Mouse (Mus musculus): ENCODE results near the gene Tmx2. TPM values are rescaled to one million over a fixed set of nuclear protein-coding genes. Genes with fewer than 3 reads are reported as not detected.
A peak's percentile ranks its signal among the peaks of the same experiment; 100 is the strongest.
"Not testable (repeated sequence)": the region's sequence is repeated elsewhere in the genome, so short reads cannot be mapped to it uniquely, and the experiment has no call there.

Gene Tmx2
- polyA plus RNA-seq (2012; rRNA removed) = 250 and 254 TPM in 2 replicates

GRCm38 (mm10) chr2:84679016-84679415 is at the start of gene Tmx2:
Gene Tmx2, minus strand, starts transcription at chr2:84679140.
- DNase-seq (ENCODE audit: extremely low spot score in 1 of 2, low spot score in 1 of 2) = no peak

GRCm38 (mm10) chr2:84728191-84728590 is 49.3 kb upstream of the Tmx2 start:
- DNase-seq (ENCODE audit: extremely low spot score in 1 of 2, low spot score in 1 of 2) = not testable (repeated sequence)

- DNase-seq (ENCODE audit: extremely low spot score in 1 of 2, low spot score in 1 of 2) = peak; percentile 95 to 99
These were observed 48.4 kb upstream of the Tmx2 start, which contains the start of gene Clp1 for GRCm38 (mm10) chr2:84727172-84727858. Gene Clp1, minus strand, starts transcription at chr2:84727350.

GRCm38 (mm10) chr2:84726716-84727115 is 47.8 kb upstream of the Tmx2 start:
- DNase-seq (ENCODE audit: extremely low spot score in 1 of 2, low spot score in 1 of 2) = no peak

- no peak for DNase-seq (ENCODE audit: extremely low spot score in 1 of 2, low spot score in 1 of 2)
These were observed 46.8 kb upstream of the Tmx2 start for GRCm38 (mm10) chr2:84725770-84726169.

- DNase-seq (ENCODE audit: extremely low spot score in 1 of 2, low spot score in 1 of 2) = no peak
These were observed 44.9 kb upstream of the Tmx2 start for GRCm38 (mm10) chr2:84723856-84724255.

GRCm38 (mm10) chr2:84721182-84721581 is 42.2 kb upstream of the Tmx2 start:
- no peak for DNase-seq (ENCODE audit: extremely low spot score in 1 of 2, low spot score in 1 of 2)

- DNase-seq (ENCODE audit: extremely low spot score in 1 of 2, low spot score in 1 of 2) = no peak
These were observed 41.8 kb upstream of the Tmx2 start for GRCm38 (mm10) chr2:84720718-84721117.

- DNase-seq (ENCODE audit: extremely low spot score in 1 of 2, low spot score in 1 of 2) = no peak
These were observed 38.4 kb upstream of the Tmx2 start for GRCm38 (mm10) chr2:84717357-84717756.

- peak in 1 of 2 experiments; percentile 16 for DNase-seq (ENCODE audit: extremely low spot score in 1 of 2, low spot score in 1 of 2)
These were observed 37.7 kb upstream of the Tmx2 start for GRCm38 (mm10) chr2:84716423-84717355.

GRCm38 (mm10) chr2:84715562-84716361 is 36.8 kb upstream of the Tmx2 start:
- peak; percentile 91 to 92 for DNase-seq (ENCODE audit: extremely low spot score in 1 of 2, low spot score in 1 of 2)

- DNase-seq (ENCODE audit: extremely low spot score in 1 of 2, low spot score in 1 of 2) = peak; percentile 95 to 98
These were observed 36.0 kb upstream of the Tmx2 start, which contains the start of gene Zdhhc5 for GRCm38 (mm10) chr2:84714811-84715561. Gene Zdhhc5, minus strand, starts transcription at chr2:84715180.

- peak in 1 of 2 experiments; percentile 25 for DNase-seq (ENCODE audit: extremely low spot score in 1 of 2, low spot score in 1 of 2)
These were observed 35.5 kb upstream of the Tmx2 start for GRCm38 (mm10) chr2:84714422-84714810.

GRCm38 (mm10) chr2:84711898-84712297 is 33.0 kb upstream of the Tmx2 start:
- DNase-seq (ENCODE audit: extremely low spot score in 1 of 2, low spot score in 1 of 2) = no peak

GRCm38 (mm10) chr2:84707523-84707922 is 28.6 kb upstream of the Tmx2 start:
- DNase-seq (ENCODE audit: extremely low spot score in 1 of 2, low spot score in 1 of 2) = no peak

- DNase-seq (ENCODE audit: extremely low spot score in 1 of 2, low spot score in 1 of 2) = no peak
These were observed 26.4 kb upstream of the Tmx2 start for GRCm38 (mm10) chr2:84705295-84705694.

- no peak for DNase-seq (ENCODE audit: extremely low spot score in 1 of 2, low spot score in 1 of 2)
These were observed 25.4 kb upstream of the Tmx2 start for GRCm38 (mm10) chr2:84704329-84704728.

GRCm38 (mm10) chr2:84703497-84703896 is 24.6 kb upstream of the Tmx2 start:
- DNase-seq (ENCODE audit: extremely low spot score in 1 of 2, low spot score in 1 of 2) = no peak

GRCm38 (mm10) chr2:84695007-84695695 is 16.2 kb upstream of the Tmx2 start:
- DNase-seq (ENCODE audit: extremely low spot score in 1 of 2, low spot score in 1 of 2) = no peak
